Mouse (Mus musculus) cerebellum, adult 2 months (tissue): Measurements from ENCODE around the gene BC051019.

ENCODE experiments used
- CTCF ChIP-seq: fragments of 200-500 bp; IDR thresholded peaks from 2 replicates; pipeline ENCODE4 v1.5.1; 2011; ENCODE audit warnings: low read depth, mild to moderate bottlenecking, control low read depth, low read length, moderate library complexity, borderline replicate concordance; ENCODE audit not compliant: insufficient read depth
- POLR2A ChIP-seq: fragments of 200-500 bp; IDR thresholded peaks from 2 replicates; pipeline ENCODE4 v1.6.1; 2011; ENCODE audit warnings: low read length, control low read depth, borderline replicate concordance; ENCODE audit not compliant: insufficient read depth

DNA sequence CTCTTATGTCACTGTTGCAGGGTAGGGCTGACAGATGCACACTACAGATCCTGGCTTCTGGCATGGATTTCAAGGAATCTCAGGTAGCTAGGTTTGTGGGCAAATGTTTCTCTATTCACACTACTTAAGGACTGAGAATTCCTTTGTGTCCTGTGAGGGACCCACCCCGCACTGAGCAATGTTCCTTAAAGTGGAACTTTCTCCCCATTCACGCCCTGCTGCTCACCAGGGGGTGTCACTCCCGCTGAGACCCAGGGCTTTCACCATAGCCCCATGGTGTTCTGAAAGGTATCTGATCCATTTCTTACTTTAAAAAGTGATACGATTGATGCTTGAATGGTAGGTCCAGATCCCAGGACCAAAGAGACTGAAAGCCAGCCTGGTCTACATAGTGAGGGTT is 20.9 kb downstream of the BC051019 start:
- TF ChIP-seq POLR2A (no peak), CTCF (no peak)
